Mouse (Mus musculus) layer of hippocampus, postnatal 36 days (tissue): ENCODE measurements around the gene Pfdn4. TPM values are rescaled to one million over a fixed set of nuclear protein-coding genes. Genes with fewer than 3 reads are reported as not detected.
"Not testable (repeated sequence)": the region's sequence is repeated elsewhere in the genome, so short reads cannot be mapped to it uniquely, and the experiment has no call there.

Experiments used
- DNase-seq, 2 experiments: peaks; one replicate each; pipeline ENCODE4 v3.0.0; 2022
- total RNA-seq, 2 experiments: library from RNA; stranded (reverse); gene quantifications; 2 replicates each; pipeline ENCODE4 v1.2.3; 2021

The Pfdn4 gene
- total RNA-seq, result 10 to 100 TPM; 31.0 to 31.7 TPM

DNA sequence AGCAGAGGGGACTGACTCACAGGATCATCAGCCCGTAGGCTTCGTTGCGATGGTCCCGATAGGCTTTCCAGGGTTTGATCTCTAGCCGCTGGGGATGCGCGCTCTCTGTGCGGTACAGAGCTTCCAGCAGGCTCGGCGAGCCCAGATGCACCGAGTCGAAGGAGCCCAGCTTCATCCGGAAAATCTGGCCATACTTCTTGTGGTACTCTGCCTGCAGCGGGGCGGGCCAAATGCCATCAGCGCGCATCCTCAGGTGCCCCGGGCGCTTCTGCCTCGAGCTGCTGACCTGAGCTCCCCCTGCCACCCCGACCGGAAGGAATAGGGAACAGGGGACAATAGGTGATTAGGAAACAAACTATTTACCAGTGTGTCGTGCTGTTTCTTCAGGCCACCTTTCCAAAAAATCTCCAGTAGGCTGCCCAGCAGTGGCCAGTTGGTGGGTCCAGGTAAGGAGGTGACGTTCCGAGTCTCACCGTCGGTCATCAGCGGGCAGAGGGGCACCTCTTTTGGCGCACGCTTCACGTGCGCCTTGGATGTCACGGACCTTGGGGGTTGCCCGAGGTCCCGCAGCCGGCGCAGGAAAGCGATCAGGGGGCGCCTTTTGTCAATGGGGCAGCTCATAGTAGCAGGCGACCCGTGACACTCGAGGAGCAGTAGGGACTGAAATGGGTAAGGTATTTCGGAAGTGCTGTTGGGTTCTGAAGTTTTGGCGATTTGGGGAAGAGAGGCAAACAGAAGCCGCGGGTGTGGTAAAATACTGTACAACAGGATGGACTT, at the start of gene Pfdn4:
TSS of gene Pfdn4 (plus strand) at position 275 of the 777 bp plus-strand sequence.
- DNase-seq, result no peak

DNA sequence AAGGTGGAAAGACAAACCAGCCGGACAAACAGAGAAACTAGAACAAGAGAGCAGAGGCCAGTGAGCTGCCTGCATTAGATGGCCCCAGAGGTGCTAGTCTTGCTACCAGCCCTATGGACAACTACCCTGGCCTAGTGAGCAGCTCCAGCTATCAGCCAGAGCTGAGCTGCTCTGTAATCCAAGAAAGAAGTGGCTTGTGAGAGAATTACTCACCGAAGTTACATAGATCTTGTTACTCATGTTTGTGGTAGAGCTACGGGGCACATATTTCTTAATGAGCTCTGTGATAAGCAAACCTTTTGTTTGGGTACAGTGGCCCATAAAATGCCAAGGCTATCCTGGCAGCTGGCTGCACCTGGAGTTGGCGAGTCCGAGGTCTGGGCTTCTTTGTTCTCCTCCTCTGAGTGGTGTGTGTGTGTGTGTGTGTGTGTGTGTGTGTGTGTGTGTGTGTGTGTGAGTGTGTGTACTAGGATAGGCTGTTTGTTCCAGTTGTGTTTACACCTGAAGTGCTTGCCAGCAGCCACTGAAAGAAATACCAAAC, 49.3 kb upstream of the Pfdn4 start:
- no peak for DNase-seq

DNA sequence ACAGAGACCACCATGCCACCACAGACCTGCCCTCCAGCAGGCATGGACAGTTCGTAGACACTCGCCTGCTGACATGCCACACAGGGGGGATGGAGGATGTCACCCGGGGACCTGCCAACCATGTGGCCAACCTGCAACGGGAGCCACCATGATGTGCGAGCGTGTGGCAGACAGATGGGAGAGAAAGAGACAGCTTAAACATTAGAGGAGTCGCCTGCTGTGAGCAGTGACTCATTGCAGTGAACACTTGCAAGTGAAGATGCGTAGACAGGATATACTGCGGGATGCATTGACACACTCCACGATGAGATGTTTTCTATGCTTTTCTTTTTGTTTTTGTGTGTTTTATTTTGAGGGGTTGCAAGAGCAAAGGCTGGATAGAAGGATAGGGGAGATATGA, 48.6 kb upstream of the Pfdn4 start:
- DNase-seq, result peak; percentile 3 to 4

DNA sequence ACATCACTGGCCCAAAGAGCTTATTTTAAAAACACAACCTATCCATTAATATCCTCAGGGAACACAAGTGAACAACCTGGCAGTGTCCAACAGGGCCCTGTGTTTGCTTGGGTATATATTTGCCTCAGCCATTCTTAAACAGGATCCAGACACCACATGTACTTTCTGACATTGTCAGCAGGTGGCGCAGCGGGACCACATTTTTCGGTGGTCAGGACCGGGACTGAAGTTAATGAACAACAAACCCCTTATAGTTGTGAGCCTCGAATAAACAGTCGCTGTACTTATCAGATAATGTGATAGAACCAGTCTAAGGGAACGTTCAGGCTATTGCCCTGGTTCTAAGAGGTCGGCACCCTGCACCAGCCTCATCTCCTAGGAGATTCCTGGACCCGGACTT, 45.3 kb upstream of the Pfdn4 start:
- peak; percentile 58 to 65 for DNase-seq

DNA sequence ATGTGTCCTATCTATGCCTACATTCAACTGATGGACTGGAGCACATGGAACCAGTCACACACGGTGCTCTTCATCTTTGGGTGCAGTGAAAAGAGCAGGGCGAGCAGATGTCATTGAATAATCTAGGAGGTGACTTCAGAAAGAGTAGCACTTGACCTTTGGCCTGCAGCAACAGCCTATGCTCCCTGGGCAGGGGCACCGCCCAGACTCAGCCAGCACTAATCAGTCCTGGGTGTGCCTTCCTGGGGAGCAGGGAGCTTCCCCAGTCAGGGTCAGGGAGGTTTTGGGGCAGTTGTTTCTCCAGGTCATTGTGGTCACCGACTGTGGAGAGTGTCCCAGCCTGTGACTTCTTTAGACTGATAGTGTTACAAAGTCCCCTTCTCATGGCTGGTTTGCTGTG, 42.4 kb upstream of the Pfdn4 start:
- DNase-seq, result not testable (repeated sequence)

DNA sequence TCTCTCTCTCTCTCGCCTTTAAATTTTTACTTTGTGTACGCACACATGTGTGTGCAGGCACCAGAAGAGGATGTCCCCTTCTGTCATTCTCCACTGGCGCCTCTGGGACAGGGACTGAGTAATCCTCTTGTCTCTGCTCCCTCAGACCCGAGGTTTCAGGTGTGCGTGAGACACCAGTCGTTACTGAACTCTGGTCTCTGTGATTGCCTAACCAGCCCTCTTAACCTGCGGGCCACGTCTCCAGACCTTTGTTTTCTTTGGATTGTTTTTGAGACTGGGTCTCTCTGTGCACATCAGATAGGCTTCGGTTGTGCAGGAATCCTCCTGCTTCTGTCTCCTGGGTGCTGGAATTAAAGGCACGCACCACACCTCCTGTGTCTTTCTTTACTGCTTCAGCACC, 37.0 kb upstream of the Pfdn4 start:
- DNase-seq, result no peak

DNA sequence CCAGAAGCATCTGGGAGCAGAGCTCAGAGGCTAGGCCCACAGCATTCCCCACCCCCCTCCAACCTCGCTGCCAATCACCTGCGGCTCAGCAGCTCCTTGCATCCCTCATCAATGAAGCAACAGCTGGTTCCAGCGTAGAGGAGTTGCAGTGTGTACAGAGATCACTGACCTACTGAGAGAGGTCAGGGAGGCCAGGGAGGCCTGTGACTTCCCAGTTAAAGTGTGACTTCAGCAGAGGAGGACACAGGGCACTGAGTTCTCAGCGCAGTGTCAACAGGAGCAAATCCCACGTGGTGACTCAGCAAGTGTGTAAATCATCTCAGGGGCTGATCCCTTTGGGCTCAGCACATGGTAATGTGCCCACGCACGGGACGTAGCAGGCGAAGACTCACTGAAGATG, 36.4 kb upstream of the Pfdn4 start:
- no peak for DNase-seq

DNA sequence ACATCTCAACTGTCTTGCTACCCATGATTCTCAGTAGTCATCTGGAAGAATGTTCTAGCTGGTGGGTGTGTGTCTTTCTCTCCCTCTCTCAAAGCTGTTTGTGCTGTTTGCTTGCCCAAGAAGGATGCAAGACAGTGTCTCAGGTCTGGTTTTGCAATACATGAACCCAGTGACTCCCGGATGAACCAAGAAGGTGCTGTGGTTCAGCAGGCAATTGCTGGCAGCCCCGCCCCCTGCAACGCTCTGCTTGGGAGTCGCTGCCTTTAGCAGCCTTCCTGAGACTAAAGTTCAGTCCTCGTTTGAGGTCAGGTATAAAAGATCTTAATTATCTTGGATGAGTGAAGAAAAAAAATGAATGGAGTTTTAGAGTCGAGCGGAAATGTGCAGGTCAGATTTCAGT, 34.6 kb upstream of the Pfdn4 start:
- no peak for DNase-seq

DNA sequence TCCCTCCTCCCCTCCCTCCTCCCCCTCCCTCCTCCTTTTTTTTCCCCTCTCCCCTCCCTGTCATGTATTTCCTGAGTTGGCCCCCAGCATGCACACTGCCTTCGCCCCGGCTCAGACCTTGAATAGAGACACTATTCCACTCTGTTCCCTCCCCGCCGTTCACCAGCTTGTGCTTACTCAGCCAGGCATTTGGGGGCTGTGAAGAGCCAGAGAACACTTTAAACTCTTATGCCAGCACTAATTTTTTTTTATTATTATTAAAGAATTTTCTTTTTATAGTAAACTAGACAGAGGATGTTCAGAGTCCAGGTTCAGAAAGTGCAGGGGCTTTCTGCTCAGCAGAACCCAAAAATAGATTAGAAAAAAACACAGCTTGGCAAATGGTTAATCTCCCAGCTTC, 31.4 kb upstream of the Pfdn4 start:
- no peak for DNase-seq

DNA sequence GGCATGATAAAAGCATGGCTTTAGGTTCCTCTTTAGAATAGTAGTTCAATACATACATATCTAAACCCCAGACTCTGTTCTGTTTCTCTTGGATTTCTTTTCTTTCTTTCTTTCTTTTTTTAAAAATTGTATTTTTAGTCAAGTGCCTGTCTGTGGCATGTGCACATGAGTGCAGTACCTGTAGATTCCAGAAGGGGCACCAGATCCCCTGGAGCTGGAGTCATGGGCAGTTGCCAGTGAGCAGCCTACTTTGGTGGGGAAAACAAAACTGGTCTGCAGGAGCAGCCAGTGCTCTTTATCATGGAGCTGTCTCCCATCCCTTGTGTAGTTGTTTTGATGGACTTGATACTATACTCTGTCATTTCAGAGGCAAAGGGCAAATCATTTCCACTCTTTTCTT, 28.2 kb upstream of the Pfdn4 start:
- no peak for DNase-seq

DNA sequence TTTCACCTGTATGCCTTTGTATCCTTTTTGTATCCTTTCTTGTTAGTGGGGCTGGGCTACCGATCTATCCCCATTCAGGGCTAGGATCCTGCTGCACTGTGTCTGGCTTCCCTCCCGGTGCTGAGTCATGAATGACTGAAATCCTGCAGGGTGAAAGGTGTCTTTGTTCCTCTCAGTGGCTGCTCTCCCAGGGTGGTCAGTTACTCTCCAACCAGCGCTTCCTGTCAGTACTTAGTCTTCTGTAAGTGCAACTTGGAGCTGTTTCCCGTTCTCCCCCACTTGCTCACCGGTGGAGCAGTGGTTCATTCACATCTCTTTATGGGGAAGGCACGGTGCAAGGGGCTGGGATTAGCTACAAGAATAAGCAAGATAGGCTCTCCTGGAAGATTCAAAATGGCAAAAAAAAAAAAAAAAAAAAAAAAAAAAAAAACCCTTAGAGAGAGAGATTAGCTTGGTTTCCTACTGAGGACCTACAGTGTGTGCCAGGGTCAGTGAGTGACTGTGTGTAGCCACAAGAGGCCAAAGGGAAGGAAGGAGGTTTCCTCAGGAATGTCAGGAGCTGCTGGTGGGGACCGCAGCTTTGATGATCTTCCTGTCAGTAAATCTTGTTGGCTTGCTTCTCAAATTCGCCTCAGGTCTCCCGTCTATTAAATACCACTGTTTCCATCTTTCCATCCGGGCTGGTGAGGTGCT, 26.5 kb upstream of the Pfdn4 start:
- DNase-seq, result peak; percentile 32

DNA sequence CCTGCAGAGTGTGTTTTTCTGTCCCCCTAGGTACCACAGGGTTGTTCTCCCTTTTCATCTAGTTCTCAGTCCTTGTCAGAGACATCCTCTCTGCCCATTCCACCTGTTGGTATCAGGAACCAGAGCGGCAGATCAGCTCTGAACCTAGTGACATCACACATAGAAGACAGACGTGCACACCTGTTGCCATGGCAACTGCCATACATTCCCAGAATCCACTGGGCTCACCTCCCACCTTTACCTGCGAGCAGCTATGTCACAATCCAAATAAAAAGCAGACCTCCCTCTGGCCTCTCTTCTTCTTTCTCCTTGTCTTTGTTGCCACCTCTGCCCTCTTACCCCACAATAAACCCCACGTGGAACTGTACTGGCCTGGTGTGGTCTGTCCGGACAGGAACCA, 25.6 kb upstream of the Pfdn4 start:
- DNase-seq, result no peak

DNA sequence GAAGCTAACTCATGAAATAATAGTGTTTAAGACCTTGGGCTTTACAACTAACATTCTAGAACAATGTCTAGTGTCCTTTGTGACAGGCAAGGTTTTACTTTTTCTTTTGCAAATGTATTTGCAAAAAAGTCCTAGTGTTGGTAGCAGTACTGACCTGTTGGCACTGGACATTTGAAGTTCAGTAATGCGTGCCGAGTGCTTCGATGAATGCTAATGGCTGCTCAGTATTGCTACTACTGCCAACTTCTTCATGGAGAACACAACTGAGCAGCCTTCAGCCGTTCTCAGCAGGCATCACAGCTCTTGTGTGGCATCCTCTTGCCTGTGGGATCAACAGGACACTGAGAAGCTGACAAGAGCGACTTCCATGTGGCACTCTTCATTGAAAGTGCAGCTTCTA, 22.1 kb upstream of the Pfdn4 start:
- DNase-seq, result no peak

DNA sequence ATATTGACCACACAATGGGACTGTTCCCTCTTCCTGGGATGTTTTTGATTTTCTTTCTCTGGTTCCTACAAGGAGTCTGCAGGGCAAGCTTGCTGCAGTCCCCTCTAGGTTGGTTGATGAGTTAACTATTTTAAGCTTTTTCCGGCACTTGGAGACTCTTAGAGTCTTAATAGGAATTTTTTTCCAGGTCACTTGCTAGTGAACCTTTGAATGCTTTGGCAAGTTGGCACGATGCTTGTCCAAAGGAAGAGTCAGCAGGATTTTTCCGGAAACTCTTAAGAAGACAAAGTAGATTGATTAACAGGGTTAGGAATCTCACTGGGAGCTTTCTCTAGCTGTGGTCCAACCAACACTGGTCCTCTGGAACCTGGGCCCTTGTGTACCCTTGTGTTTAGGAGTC, 21.1 kb upstream of the Pfdn4 start:
- no peak for DNase-seq

DNA sequence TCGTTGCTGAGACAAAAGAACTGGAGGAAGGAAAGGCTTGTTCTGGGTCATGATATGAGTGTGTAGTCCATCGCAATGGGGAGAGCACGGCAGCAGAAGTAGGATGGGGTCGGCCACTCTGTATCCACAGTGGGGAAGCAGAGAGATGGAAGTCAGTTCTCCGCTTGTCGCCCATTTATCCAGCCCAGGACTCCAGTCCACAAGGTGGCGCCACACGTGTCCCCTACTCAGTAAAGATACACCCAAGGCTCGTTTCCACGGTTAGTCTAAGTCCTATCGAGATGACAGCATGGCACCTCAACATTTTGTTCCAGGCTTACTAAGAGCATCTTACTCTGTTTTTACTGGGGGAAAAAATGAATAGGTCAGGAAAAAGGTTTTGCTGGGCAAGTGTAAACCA, 20.0 kb upstream of the Pfdn4 start:
- DNase-seq, result no peak

DNA sequence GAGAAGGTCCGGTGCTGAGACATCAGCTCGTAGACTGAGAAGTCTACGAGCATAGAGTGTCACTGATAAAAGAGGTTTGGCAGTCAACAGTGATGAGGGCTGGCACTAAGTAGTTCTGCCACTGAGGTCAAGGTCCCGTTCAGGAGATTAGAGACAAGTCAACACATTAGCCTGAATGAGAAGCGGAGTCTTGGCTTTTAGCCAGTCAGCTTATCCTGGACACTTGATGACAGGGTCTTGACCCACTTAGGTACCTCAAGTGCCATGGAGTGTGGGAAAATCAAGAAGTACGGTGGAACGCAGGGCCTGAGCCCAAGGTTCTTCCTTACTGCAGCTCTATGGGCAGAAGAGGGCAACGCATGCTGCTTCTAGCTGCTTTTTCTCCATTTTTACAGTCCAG, 19.6 kb upstream of the Pfdn4 start:
- DNase-seq, result no peak

DNA sequence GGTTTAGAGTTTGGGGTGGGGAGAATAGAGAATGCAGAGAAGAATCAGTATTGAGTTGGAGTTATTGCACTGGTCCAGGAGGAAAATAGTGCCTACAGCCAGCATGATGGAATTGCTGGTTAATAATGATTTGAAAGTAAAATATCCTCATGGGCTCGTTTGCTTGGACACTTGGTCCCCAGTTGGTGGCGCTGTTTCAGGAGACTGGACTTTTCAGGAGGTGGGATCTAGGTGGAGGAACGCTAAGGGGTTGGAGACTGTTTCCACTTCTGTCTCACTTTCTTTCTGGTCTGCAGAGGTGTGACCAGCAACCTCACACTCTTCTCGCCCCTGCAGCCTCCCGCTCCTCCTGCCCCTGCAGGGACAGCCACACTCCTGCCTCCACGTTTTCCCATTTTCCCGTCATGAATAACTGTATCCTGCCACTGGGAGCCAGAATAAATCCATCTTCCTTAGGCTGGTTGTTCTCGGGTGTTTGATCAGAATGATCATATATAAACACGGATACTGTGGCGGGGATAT, 14.1 kb upstream of the Pfdn4 start:
- no peak for DNase-seq

DNA sequence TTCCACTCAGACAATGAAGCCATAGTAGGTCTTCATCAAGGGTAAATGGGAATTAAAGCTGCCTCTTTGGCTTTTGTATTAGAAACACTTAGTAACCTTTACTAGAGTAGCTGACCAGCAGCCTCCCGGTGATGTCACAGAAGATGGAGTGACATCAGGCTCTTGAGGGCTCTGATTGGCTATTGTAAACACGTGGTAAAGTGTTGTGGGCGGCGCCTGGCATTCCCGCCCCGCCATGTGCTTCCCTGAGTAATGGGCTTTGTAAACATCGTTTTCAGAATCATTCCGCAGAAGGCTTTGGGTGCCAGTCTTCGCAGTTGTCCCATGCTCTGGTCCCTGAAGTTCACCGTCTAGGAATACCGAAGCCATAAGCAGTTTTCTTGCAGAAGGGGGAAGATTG, 12.3 kb upstream of the Pfdn4 start:
- DNase-seq, result no peak

DNA sequence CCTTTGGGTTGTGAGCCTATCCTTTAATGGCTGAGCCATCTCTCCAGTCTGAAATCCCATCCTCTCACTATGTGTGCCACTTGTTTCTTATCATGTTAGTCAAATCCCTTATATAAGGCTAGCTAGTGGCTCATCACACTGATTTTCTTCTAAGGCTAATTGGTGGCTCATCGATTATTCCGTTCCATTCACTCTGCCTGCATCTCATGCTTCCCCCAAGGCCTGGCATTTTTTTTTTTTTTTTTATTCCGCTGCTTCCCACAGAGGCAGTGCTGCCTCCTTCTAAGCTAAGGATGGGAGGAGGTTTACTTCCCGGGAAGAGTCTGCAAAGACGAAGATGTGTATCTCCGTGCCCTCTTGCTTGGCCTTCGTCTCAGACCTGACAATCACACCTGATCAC, 9.0 kb upstream of the Pfdn4 start:
- no peak for DNase-seq

DNA sequence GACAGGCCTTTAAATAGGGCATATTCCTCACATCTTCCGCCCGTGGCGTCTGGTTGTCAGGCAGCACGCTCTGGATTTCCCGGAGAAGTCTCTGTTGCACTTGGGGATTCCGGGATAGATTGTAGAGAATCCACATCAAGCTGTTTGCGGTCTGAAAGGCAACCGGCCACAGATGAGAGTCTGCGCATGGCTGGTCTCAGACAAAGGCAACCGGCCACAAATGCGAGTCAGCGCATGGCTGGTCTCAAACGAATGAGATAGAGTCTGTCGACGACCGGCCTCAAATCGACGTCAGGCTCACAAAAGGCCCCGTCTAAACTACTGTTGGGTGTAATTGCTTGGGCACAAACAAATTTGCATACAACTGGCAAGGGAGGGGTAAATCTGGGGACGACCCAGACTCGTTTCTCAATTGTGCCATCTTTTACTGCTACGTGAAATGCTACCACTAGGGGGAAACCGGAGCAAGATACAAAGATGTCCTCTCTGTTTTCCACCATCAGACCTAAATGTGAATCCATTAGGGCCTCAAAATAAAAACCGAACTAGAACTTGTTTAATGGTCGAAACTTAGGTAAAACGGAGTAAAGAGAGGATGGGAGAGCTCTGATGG, 8.2 kb upstream of the Pfdn4 start:
- DNase-seq, result no peak

DNA sequence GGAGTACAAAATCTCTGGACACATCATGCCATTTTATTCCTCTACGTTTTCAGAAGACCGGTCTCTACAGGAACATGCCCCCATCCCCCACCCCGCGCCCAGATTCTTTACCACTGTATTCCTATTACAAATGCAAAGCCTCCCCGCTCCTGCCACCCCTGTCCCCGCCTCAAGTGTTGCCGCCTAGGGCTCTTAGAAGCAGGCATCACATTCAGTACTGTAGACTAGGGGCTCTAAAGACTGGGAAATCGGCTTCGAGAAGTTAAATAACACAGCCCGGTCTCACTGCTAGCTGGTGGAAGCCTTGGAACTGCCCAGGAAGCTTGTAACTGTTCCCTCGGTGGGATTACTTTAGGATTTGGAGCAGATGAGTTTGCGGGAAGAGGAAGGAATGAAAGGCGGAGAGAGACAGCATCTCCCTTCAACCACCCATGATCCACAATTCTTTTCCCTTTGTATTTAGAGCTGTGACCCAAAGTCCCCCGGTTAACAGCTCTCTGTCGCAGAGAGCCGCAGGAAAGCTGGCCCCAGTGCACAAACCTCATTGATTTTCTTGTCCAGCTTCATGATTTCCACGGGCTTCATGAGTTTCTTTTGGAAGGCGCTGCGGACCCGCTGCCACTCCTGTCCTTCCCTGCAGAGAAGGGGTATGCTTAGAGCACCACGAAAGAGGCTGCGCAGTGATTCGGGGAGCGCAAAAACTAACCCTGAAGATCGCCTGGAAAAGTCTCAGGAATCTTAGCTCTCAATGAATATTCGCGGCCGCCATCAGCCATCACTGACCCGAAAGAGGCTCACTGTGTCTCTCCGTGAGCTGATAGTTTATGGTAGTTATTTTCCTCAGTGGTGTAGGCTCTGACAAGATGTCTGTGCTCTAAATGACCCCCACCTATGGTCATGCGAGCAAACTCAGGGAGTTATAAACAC, 1.2 kb upstream of the Pfdn4 start:
- DNase-seq, result no peak

DNA sequence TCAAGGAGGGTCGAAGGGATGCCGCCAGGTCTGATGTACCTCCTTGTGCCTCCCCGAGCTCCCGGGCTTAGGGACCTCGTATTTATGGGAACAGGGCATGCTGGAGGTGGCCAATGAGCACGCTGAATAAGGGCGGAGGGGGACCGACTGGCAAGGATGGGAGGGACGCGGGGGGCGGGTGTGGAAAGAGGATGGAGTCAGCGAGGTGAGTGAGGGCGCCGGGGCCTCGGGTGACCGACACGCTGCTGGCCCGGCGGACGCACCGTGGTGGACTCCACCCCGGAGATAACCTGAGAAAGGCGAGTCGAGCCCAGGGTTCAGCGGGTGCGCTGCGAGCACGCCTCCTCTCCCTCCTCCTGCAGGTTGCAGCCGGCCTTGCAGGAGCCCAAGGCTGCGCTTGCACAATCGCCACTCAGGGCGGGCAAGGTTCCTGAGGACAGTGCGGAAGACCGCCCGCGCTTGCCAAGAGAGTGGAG, 901 bp downstream of the Pfdn4 start, which contains the start of gene Cyp24a1:
TSS of gene Cyp24a1 (minus strand) at position 55 of the 476 bp plus-strand sequence.
- no peak for DNase-seq
